Mouse (Mus musculus) MEL (cell line): ENCODE measurements around the gene Gm1043. TPM values are rescaled to one million over a fixed set of nuclear protein-coding genes. Genes with fewer than 3 reads are reported as not detected.

Source experiments
- DNase-seq: peaks from one replicate; pipeline ENCODE4 v3.0.0; 2011; ENCODE audit warnings: low read depth, low spot score
- H3K27ac ChIP-seq: 2 replicates; pipeline ENCODE4 v1.5.1; 2012; ENCODE audit warnings: low read depth, mild to moderate bottlenecking, control low read depth, low read length, moderate library complexity; ENCODE audit not compliant: control insufficient read depth
- H3K27me3 ChIP-seq, 2 experiments: fragments of 150-350 bp in 1 of 2; sonication (generic) in 1 of 2; 2 replicates each; pipeline ENCODE4 v1.6.1; 2012; ENCODE audit warnings: low read length in 2 of 2, mild to moderate bottlenecking in 2 of 2, improper control_type of control experiment in 1 of 2, moderate library complexity in 1 of 2; ENCODE audit not compliant: insufficient read depth in 2 of 2, control insufficient read depth in 1 of 2
- H3K36me3 ChIP-seq, 2 experiments: 2 replicates each; pipeline ENCODE4 v1.6.1; 2012 to 2014; ENCODE audit warnings: low read length in 2 of 2, improper control_type of control experiment in 1 of 2, inconsistent platforms in 1 of 2, mild to moderate bottlenecking in 1 of 2; ENCODE audit not compliant: insufficient read depth in 2 of 2, control insufficient read depth in 1 of 2
- H3K4me1 ChIP-seq, 2 experiments: fragments of 150-350 bp in 1 of 2; sonication (generic) in 1 of 2; 2 replicates each; pipeline ENCODE4 v1.6.1; 2012; ENCODE audit warnings: low read length in 2 of 2, improper control_type of control experiment in 1 of 2, mild to moderate bottlenecking in 1 of 2; ENCODE audit not compliant: insufficient read depth in 2 of 2, control insufficient read depth in 1 of 2
- H3K4me3 ChIP-seq, 2 experiments: fragments of 150-350 bp in 1 of 2; sonication (generic) in 1 of 2; 2 replicates each; pipeline ENCODE4 v1.5.1; 2012; ENCODE audit warnings: low read depth in 2 of 2, low read length in 2 of 2, mild to moderate bottlenecking in 2 of 2, moderate library complexity in 2 of 2, control low read depth in 1 of 2, improper control_type of control experiment in 1 of 2; ENCODE audit not compliant: control insufficient read depth in 1 of 2, insufficient read depth in 1 of 2
- H3K79me2 ChIP-seq: 2 replicates; pipeline ENCODE4 v1.6.1; 2012; ENCODE audit warnings: mild to moderate bottlenecking, low read length, moderate library complexity; ENCODE audit not compliant: control insufficient read depth, poor library complexity, insufficient read depth
- H3K9ac ChIP-seq: 2 replicates; pipeline ENCODE4 v1.6.1; 2012; ENCODE audit warnings: low read depth, mild to moderate bottlenecking, control low read depth, low read length, moderate library complexity; ENCODE audit not compliant: control insufficient read depth, poor library complexity, severe bottlenecking
- H3K9me3 ChIP-seq: fragments of 150-350 bp; sonication (generic); replicated peaks from 2 replicates; pipeline ENCODE4 v1.6.1; 2012; ENCODE audit warnings: mild to moderate bottlenecking, low read length, improper control_type of control experiment, moderate library complexity; ENCODE audit not compliant: insufficient read depth
- CHD1 ChIP-seq: IDR thresholded peaks from 2 replicates; pipeline ENCODE4 v1.6.1; 2012; ENCODE audit warnings: low read depth, mild to moderate bottlenecking, inconsistent platforms, low read length, improper control_type of control experiment
- E2F4 ChIP-seq: IDR thresholded peaks from 2 replicates; pipeline ENCODE4 v1.6.1; 2011; ENCODE audit warnings: low read depth, low read length, improper control_type of control experiment, borderline replicate concordance
- GABPA ChIP-seq: IDR thresholded peaks from 2 replicates; pipeline ENCODE4 v1.6.1; 2012; ENCODE audit warnings: low read depth, mild to moderate bottlenecking, inconsistent platforms, low read length, improper control_type of control experiment, moderate library complexity
- GATA1 ChIP-seq: IDR thresholded peaks from 2 replicates; pipeline ENCODE4 v1.6.1; 2011; ENCODE audit warnings: low read depth, low read length, improper control_type of control experiment
- HCFC1 ChIP-seq: IDR thresholded peaks from 2 replicates; pipeline ENCODE4 v1.6.1; 2012; ENCODE audit warnings: low read depth, mild to moderate bottlenecking, inconsistent platforms, low read length, improper control_type of control experiment, moderate library complexity
- JUND ChIP-seq: IDR thresholded peaks from 2 replicates; pipeline ENCODE4 v1.6.1; 2011; ENCODE audit warnings: low read depth, mild to moderate bottlenecking, improper control_type of control experiment, low read length
- MAFK ChIP-seq: IDR thresholded peaks from 2 replicates; pipeline ENCODE4 v1.6.1; 2011; ENCODE audit warnings: low read depth, mild to moderate bottlenecking, low read length, improper control_type of control experiment, borderline replicate concordance
- MAX ChIP-seq: IDR thresholded peaks from 2 replicates; pipeline ENCODE4 v1.6.1; 2011; ENCODE audit warnings: low read length, improper control_type of control experiment
- MEF2A ChIP-seq: IDR thresholded peaks from 2 replicates; pipeline ENCODE4 v1.6.1; 2014; ENCODE audit warnings: low read depth, mild to moderate bottlenecking, inconsistent platforms, low read length, improper control_type of control experiment; ENCODE audit not compliant: poor library complexity, insufficient replicate concordance, severe bottlenecking; ENCODE audit errors: extremely low read depth
- MYB ChIP-seq: IDR thresholded peaks from 2 replicates; pipeline ENCODE4 v1.6.1; 2011; ENCODE audit warnings: mild to moderate bottlenecking, low read depth, low read length, improper control_type of control experiment
- NELFE ChIP-seq: IDR thresholded peaks from 2 replicates; pipeline ENCODE4 v1.6.1; 2011; ENCODE audit warnings: low read depth, low read length, improper control_type of control experiment
- POLR2A ChIP-seq, 2 experiments: IDR thresholded peaks; 2 replicates each; pipeline ENCODE4 v1.6.1; 2011 to 2012; ENCODE audit warnings: low read length in 2 of 2, mild to moderate bottlenecking in 2 of 2, control low read depth in 1 of 2, improper control_type of control experiment in 1 of 2, low read depth in 1 of 2, moderate library complexity in 1 of 2; ENCODE audit not compliant: control insufficient read depth in 1 of 2, insufficient read depth in 1 of 2, poor library complexity in 1 of 2
- POLR2AphosphoS2 ChIP-seq: IDR thresholded peaks from 2 replicates; pipeline ENCODE4 v1.6.1; 2011; ENCODE audit warnings: low read length, improper control_type of control experiment
- POLR2AphosphoS5 ChIP-seq: IDR thresholded peaks from 2 replicates; pipeline ENCODE4 v1.6.1; 2012; ENCODE audit warnings: low read depth, borderline replicate concordance, mild to moderate bottlenecking, inconsistent platforms, low read length, moderate library complexity, mixed read lengths
- RCOR1 ChIP-seq: IDR thresholded peaks from 2 replicates; pipeline ENCODE4 v1.6.1; 2012; ENCODE audit warnings: low read depth, mild to moderate bottlenecking, inconsistent platforms, low read length, improper control_type of control experiment
- SMC3 ChIP-seq: IDR thresholded peaks from 2 replicates; pipeline ENCODE4 v1.6.1; 2011; ENCODE audit warnings: low read depth, low read length, improper control_type of control experiment
- TBP ChIP-seq: IDR thresholded peaks from 2 replicates; pipeline ENCODE4 v1.8.0; 2011; ENCODE audit warnings: low read depth, low read length, improper control_type of control experiment
- TCF12 ChIP-seq: IDR thresholded peaks from 2 replicates; pipeline ENCODE4 v1.6.1; 2014; ENCODE audit warnings: low read depth, mild to moderate bottlenecking, inconsistent platforms, low read length, improper control_type of control experiment, moderate library complexity
- UBTF ChIP-seq: IDR thresholded peaks from 2 replicates; pipeline ENCODE4 v1.6.1; 2012; ENCODE audit warnings: low read depth, mild to moderate bottlenecking, inconsistent platforms, low read length, improper control_type of control experiment, moderate library complexity, borderline replicate concordance; ENCODE audit not compliant: insufficient read depth
- USF1 ChIP-seq: IDR thresholded peaks from 2 replicates; pipeline ENCODE4 v1.6.1; 2014; ENCODE audit warnings: low read depth, mild to moderate bottlenecking, inconsistent platforms, low read length, improper control_type of control experiment, moderate library complexity
- ZC3H11A ChIP-seq: IDR thresholded peaks from 2 replicates; pipeline ENCODE4 v1.6.1; 2012; ENCODE audit warnings: low read depth, mild to moderate bottlenecking, inconsistent platforms, low read length, improper control_type of control experiment
- ZNF384 ChIP-seq: IDR thresholded peaks from 2 replicates; pipeline ENCODE4 v1.6.1; 2012; ENCODE audit warnings: low read depth, mild to moderate bottlenecking, inconsistent platforms, low read length, improper control_type of control experiment
- polyA plus RNA-seq, 2 experiments: library from polyadenylated mRNA; stranded (reverse) in 1 of 2; unstranded in 1 of 2; fragments of >175 nt in 1 of 2; fragments of >200 nt in 1 of 2; gene quantifications; 2 replicates each; pipeline versions ENCODE4 v1.2.1 to v1.2.4; 2012; ENCODE audit warnings: low replicate concordance in 2 of 2, low read depth in 1 of 2; ENCODE audit not compliant: insufficient read length in 2 of 2, insufficient read depth in 1 of 2, missing spikeins in 1 of 2
- total RNA-seq: library from RNA; depleted of rRNA; stranded (reverse); fragments of 300-350 nt; gene quantifications from 2 replicates; pipeline ENCODE4 v1.2.3, GENCODE M21; 2012

Gm1043 gene
- total and polyA plus RNA-seq, 3 experiments, result not detected

GRCm38 (mm10) chr5:37040711-37041110 lies 44.5 kb upstream of the Gm1043 start:
- Histone ChIP-seq H3K79me2 (no peaks in the 10 kb centered on the region), H3K9ac (no peak overlapping the region), H3K27ac (no peak overlapping the region), H3K27me3 (no peaks in the 10 kb centered on the region), H3K4me3 (no peak overlapping the region), H3K4me1 (no peaks in the 10 kb centered on the region), H3K9me3 (no peaks in the 10 kb centered on the region), H3K36me3 (no peaks in the 10 kb centered on the region)
- TF ChIP-seq TBP, result no peak
- no peak for TF ChIP-seq SMC3
- no peak for TF ChIP-seq JUND
- TF ChIP-seq POLR2AphosphoS2, result no peak
- TF ChIP-seq UBTF, result no peak
- TF ChIP-seq MAX, result no peak
- no peak for TF ChIP-seq ZNF384
- no peak for TF ChIP-seq CHD1
- TF ChIP-seq POLR2A (IDR thresholded peaks at IDR 0.05; ENCODE audit: control insufficient read depth in 1 of 2, insufficient read depth in 1 of 2, low read depth in 1 of 2, low read length in 2 of 2, poor library complexity in 1 of 2), result no peak
- TF ChIP-seq RCOR1, result no peak
- no peak for TF ChIP-seq E2F4
- TF ChIP-seq MYB, result no peak
- no peak for TF ChIP-seq MEF2A
- no peak for TF ChIP-seq ZC3H11A
- TF ChIP-seq TCF12, result no peak
- DNase-seq, result no peak

DNA sequence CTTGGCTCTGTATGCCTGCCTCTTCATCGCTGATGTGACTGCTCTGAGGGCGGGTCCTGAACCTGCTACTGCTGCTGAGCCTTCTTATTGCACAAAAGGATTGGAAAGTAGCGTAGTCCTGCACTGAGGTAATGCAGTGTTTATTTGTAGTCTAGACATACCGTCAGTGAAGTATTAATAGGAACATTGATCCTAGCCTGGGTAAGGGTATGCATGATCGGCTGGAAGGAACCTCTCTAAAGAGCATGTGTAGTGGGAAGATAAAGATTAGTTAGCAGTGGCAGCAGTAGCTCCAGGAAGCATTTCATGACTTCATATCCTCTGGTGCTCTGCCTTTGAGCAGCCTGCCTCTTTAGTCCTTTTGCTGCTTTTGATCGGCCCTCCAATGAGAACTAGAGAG lies 43.5 kb upstream of the Gm1043 start:
- no peak for DNase-seq
- Histone ChIP-seq H3K36me3 (no peaks in the 10 kb centered on the region), H3K9ac (no peak overlapping the region), H3K27me3 (no peaks in the 10 kb centered on the region), H3K9me3 (no peaks in the 10 kb centered on the region), H3K27ac (no peak overlapping the region), H3K4me1 (no peaks in the 10 kb centered on the region), H3K79me2 (no peaks in the 10 kb centered on the region), H3K4me3 (no peak overlapping the region)
- TF ChIP-seq MAFK (no peak), ZNF384 (no peak), NELFE (no peak), POLR2A (IDR thresholded peaks at IDR 0.05; ENCODE audit: control insufficient read depth in 1 of 2, insufficient read depth in 1 of 2, low read depth in 1 of 2, low read length in 2 of 2, poor library complexity in 1 of 2) (no peak), USF1 (no peak), HCFC1 (no peak), POLR2AphosphoS5 (no peak), GABPA (no peak), GATA1 (no peak)
